In the genomic region with DNA sequence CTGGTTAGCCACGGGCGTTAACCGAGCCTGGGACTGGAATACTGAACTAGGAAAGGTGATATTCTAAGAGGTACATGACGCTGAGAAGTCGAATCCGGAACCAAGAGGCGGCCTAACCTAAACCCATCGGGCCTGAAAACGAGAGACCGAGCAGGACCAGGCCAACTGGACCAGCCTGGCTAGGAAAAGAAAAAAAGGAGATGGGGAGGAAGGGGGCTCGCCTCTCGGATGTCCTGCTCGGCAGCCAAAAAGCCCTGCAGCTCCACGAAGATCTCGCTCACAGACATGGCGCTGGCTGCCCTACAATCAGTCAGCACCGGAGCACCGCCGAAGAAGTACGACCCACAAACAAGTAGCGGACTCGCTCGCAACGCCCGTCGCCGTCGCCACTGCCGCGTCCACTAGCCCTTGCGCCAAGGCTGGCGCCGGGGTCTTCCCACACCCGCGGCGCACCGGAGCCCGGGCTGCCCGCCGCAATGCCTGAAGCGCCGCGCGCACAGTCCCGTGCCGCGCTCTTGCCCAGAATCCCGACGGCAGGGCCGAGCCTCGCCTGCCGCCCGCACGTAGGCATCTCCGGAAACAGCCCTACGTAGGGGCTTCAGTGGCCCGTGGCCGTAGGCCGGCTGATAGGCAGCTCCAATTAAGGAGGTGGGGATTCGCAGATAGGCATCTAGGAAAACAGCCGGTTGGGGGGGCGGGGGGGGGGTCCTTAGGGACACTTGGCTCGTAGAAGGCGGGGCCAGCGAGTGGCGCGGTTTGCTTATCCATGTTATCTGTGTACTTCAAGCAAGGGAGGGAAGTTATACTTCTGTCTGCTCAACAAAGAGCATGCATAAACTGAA, we compare ENCODE assay signal across 1 mouse cellular context.
A peak's percentile ranks its signal among the peaks of the same experiment; 100 is the strongest.
TF ChIP-seq lines count a peak whose summit lies in the region.

No protein-coding gene starts in this region.

TF ChIP-seq in CH12.LX, 34 proteins besides CTCF, POLR2A, EP300 and RAD21 (continued from another document):
- peak; percentile 76; the same call in 1 of the 2 replicates for TF ChIP-seq POLR2AphosphoS2 (IDR thresholded peaks at IDR 0.05; ENCODE audit: low read depth, low read length)
- no peak for TF ChIP-seq PAX5 (IDR thresholded peaks at IDR 0.05; ENCODE audit: low read length)
- peak; percentile 99 for TF ChIP-seq MAX (IDR thresholded peaks at IDR 0.05; ENCODE audit: low read length)
- TF ChIP-seq SMC3 (IDR thresholded peaks at IDR 0.05; ENCODE audit: low read depth, low read length), result no peak
- peak; percentile 69; the same call in 1 of the 2 replicates for TF ChIP-seq MEF2A (IDR thresholded peaks at IDR 0.05; ENCODE audit: borderline replicate concordance, low read depth, low read length)
- TF ChIP-seq JUND (conservative IDR thresholded peaks at IDR 0.05; ENCODE audit: low read depth, low read length), result no peak
- TF ChIP-seq TCF12 (IDR thresholded peaks at IDR 0.05; ENCODE audit: low read depth, low read length), result peak; percentile 82
- no peak for TF ChIP-seq USF2 (conservative IDR thresholded peaks at IDR 0.05; ENCODE audit: low read depth, low read length)
- no peak for TF ChIP-seq E2F4 (IDR thresholded peaks at IDR 0.05; ENCODE audit: insufficient replicate concordance, low read depth, low read length)
- TF ChIP-seq MAFK (IDR thresholded peaks at IDR 0.05; ENCODE audit: insufficient replicate concordance, low read length), result no peak
- TF ChIP-seq NRF1 (IDR thresholded peaks at IDR 0.05; ENCODE audit: low read depth, low read length), result peak; percentile 49
- no peak for TF ChIP-seq USF1 (IDR thresholded peaks at IDR 0.05; ENCODE audit: low read depth, low read length)
- TF ChIP-seq MAZ (IDR thresholded peaks at IDR 0.05; ENCODE audit: low read depth, low read length), result 0 out of 2 replicates have a peak, but pooled peaks have one; percentile 32
- peak; percentile 68 for TF ChIP-seq NELFE (IDR thresholded peaks at IDR 0.05; ENCODE audit: low read depth, low read length)
- 0 out of 2 replicates have a peak, but pooled peaks have one; percentile 60 for TF ChIP-seq UBTF (IDR thresholded peaks at IDR 0.05; ENCODE audit: low read depth, low read length)
- TF ChIP-seq GABPA (IDR thresholded peaks at IDR 0.05; ENCODE audit: insufficient replicate concordance, low read depth, low read length), result no peak; the same call in 1 of the 2 replicates
- TF ChIP-seq SIN3A (IDR thresholded peaks at IDR 0.05; ENCODE audit: low read length), result peak; percentile 94
- peak; percentile 91; the same call in 1 of the 2 replicates for TF ChIP-seq KAT2A (IDR thresholded peaks at IDR 0.05; ENCODE audit: insufficient replicate concordance, low read length)
- TF ChIP-seq CHD2 (IDR thresholded peaks at IDR 0.05; ENCODE audit: low read length), result no peak; the same call in 1 of the 2 replicates
- peak; percentile 67 for TF ChIP-seq IRF4 (IDR thresholded peaks at IDR 0.05; ENCODE audit: low read depth, low read length)
- no peak for TF ChIP-seq ZC3H11A (IDR thresholded peaks at IDR 0.05; ENCODE audit: low read depth, low read length)
- TF ChIP-seq ZMIZ1 (IDR thresholded peaks at IDR 0.05; ENCODE audit: low read depth, low read length), result peak; percentile 70; the same call in 1 of the 2 replicates
- no peak for TF ChIP-seq MYC (IDR thresholded peaks at IDR 0.05; ENCODE audit: low read depth, low read length)
TF ChIP-seq in CH12.LX: peak in this region for 18.
